Mouse (Mus musculus) urinary bladder, adult 2 months (tissue): ENCODE data around the gene Vmn2r82. TPM values are rescaled to one million over a fixed set of nuclear protein-coding genes. Genes with fewer than 3 reads are reported as not detected.
"Not testable (repeated sequence)": the region's sequence is repeated elsewhere in the genome, so short reads cannot be mapped to it uniquely, and the experiment has no call there.

Experiments used
- DNase-seq: peaks from one replicate; pipeline ENCODE4 v3.0.0; 2022; ENCODE audit warnings: low spot score
- polyA plus RNA-seq: library from polyadenylated mRNA; depleted of rRNA; stranded (reverse); fragments of >200 nt; gene quantifications from 2 replicates; pipeline ENCODE4 v1.2.3, GENCODE M21; 2012; rRNA removed

Vmn2r82 gene
- not detected in 2 replicates for polyA plus RNA-seq

DNA sequence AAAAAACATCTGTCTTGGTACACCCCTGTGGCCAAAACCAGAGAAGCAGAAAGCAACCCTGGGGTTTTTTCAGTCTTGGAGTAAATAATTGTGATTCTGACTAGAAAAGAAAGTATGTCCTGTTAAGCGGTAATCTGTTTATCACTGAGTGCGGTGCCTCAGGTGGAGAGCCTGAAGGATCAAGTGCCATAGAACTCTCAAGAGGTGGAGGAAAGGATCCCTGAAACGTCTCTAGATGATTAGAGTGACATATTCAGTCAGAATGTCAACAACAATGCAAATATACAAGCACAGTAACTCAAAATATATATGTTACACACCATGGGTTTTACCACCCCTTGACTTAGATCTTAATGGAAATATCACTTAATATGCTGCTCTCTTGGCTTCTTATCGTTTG is at the start of gene Vmn2r82:
Gene Vmn2r82, plus strand, starts transcription at position 301 of the 400 bp plus-strand sequence.
- not testable (repeated sequence) for DNase-seq

DNA sequence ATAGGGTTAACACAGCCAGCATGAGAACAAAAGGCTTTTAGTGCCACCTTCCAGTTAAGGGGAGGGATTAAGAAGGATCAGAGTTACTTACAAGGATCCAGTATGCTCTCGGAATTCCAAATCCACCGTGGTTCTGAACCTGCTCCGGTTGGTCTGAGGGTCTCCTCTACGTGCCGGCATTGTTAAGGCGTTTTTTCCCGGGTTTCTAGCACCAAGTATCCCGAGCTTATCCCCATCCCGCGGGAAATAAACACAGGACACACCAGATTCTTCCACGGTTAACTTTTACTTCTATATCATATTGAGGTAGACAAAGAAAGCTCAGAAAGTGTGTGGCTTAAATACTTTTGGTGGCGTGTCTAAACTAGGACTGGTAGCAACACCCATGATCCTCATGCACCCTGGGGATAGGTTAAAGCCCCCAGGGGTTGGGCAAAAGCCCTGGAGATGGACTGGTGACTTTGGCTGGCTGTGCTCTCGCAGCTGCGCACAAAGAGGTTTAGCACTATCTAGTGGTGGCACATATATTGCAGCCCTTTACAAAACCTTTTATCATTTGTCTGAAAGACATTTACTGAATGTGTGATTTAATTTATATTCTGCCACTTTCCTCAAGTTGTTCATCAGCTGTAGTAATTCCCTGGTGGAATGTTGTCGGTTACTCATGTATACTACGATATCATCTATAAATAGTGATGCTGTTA is 34.1 kb upstream of the Vmn2r82 start:
- DNase-seq = not testable (repeated sequence)

DNA sequence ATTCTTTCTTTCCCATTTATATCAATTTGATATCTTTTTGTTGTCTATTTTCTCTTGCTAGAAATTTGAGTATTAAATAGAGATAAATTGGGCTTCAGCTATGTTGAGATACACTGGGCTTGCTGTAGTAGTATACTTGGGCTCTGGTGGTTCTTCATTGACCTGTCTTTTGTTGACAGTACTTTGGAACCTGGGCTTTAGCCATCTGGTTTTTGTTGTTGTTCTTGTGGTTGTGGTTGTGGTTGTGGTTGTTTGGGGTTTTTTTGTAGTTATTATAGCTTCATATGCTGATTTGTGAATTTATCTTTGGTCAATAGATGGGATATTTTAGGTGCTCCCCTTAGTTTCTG is 33.6 kb upstream of the Vmn2r82 start:
- DNase-seq = no peak

DNA sequence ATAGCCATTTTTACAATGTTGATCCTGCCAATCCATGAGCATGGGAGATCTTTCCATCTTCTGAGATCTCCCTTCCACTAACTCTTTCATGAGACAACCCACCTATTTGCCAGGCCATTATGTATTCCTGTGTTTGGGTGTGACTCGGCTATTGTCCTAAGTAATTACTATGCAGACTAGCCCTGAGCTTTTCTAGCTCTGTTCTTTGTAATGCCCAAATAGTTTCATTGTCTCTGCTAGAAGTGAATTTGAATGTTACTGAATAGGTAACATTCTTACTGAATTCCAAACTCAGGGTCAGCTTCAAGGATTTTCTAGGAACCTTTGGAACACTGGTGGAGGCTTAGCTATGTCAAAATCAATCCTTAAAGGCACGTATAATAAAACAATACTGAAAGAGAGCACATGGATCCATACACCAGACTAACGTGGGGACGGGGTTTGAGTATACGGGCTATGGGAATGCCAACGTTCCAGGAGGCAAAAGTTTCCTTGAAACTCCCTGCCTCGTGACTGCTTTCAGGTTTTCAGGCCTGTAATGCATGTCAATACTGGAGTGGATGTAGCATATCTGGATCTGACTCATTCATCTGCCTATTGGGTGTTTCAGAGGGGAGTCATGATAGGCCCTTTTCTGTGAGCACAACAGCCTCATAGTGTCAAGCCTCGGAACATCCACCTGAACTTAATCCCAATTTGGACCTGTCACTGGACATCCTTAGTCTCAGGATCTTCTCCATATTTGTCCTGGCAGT is 43.8 kb downstream of the Vmn2r82 start:
- DNase-seq = not testable (repeated sequence)

DNA sequence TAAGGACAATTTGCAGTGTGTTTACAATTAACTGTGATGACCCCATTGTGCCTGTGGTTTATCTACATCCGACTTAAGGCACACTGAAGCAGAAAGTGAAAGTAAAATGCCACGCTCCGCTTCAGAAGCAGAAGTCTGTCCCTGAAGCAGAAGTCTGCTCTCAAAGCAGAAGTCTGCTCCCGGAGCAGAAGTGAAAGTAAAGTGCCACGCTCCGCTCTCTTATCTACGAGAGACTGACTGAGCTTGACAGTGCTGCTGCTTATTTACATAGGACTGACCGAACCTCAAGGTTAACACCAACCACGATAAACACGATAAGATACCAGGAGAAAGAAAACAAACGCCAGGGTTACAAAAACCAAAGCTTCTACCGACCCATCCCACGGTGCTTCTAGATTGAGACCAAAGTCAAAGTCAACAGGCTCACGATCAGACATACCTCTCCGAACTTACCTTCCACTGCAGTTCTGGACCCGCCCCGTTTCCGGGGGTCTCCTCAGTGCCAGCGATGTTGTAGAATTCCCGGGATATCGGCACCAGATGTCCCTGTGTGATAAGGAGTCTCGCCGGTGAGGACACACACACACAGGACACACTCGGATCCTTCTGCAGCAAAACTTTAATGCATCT is 60.9 kb downstream of the Vmn2r82 start:
- no peak for DNase-seq

DNA sequence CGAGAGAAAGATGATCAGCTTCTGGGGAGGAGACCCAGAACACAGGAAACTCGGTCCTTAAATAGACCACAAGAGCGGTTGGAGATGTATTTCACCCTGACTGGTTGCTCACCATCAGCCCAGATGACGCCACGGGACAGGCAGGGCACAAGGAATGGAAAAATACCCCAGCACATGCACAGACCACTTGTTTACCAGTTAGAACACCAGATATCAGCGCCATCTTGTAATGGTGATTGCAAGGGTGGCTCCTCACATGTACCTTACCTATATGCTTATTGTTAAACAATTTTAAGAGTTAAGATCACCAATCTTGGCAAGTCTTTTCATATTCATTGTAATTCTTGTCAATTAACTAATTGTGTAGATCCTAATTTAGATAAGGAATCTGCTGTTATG is 61.5 kb downstream of the Vmn2r82 start:
- DNase-seq = not testable (repeated sequence)

DNA sequence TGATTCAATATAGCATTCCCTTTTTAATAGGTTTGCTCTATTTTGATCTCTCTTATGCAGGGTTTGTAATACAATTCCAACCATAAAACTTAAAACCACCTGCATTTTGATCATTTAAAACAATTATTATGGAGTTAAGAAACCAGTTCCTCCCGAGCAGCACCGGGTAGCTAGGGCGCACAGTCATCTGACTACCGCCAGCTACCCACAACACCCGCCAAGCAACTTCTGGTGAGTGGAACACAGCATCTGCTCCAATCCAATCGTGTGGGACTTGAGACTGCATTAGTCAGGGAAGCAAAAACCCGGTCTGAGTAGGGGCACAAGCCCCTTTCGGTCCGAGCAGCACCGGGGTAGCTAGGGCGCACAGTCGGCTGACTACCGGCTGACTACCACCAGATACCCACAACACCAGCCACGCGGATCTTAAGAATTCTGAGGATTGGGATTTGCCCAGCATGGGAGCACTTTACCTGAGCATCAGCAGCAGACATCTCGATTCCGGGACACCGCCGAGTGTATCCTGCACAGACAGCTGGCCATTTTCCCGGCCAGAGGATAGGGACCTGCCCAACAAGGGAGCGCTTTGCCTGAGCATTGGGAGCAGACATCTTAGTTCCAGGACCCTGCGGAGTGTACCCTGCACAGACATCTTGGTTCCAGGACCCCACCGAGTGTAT is 79.0 kb downstream of the Vmn2r82 start:
- not testable (repeated sequence) for DNase-seq

Other genes with a start within 250 kb of the Vmn2r82 start
- not detected in 2 replicates for gene Vmn2r80, start 207.8 kb upstream of the Vmn2r82 start, polyA plus RNA-seq
- not detected in 2 replicates for gene Vmn2r81, start 108.8 kb upstream of the Vmn2r82 start, polyA plus RNA-seq
- not detected in 2 replicates for gene Vmn2r83, start 112.2 kb downstream of the Vmn2r82 start, polyA plus RNA-seq
- gene Plpp2, start 177.3 kb downstream of the Vmn2r82 start, polyA plus RNA-seq = 21.5 and 29.1 TPM in 2 replicates
- 54.3 and 59.5 TPM in 2 replicates for gene Mier2, start 198.7 kb downstream of the Vmn2r82 start, polyA plus RNA-seq
- not detected in 2 replicates for gene Theg, start 230.8 kb downstream of the Vmn2r82 start, polyA plus RNA-seq